Mouse (Mus musculus): ENCODE measurements around the gene Abracl.
A peak's percentile ranks its signal among the peaks of the same experiment; 100 is the strongest.

Gene Abracl

DNA sequence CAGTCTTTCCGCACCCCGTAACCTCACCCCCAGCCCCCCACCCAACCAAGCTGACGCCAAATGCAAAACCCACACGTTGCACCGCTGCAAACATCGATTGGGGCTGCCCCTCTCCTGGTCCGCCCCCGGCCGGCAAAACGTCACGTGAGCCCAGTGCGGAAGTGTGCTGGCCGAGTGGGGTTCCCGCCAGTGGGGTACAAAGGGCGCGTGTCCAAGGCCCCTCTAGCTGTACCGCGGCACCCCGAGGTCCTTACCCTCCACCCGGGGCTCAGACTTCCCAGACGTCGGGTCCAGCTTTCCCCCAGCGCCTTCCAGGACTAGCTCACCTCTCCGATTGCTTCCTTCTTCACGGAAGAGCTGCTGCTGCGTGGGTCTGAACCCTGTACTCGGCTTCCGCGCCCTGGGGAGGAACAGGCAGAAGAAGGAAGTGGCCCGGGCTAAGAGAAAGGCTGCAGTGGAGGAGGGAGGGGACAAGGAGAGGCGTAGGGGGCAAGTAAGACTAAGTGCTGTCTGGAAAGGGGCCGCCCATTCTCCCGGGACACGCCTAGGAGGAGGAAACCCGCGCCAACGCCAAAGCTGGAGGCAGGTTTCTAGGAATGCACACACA lies at the start of gene Abracl:
Gene Abracl (minus strand): TSS at position 548 of the 607 bp plus-strand sequence.
- DNase-seq: peak; percentile 83 to 84

DNA sequence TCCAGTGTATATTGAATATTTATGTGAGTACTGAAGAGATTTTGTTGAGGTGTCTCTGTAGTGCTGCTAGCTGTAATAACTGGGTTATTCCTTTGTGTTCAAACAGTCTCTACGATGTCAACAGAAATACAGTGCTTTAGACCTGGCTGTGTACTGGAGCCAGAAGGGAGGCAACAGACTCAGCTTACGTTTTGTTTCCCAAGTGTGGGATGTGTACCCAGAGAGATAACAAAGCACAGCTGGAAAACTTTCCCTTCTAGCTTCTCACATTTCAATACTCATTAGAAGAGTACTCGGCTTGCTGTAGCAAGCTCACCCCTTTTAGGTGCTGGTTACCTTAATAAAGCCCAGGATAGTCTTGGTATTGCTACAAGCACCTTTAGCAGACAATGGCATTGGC lies 49.8 kb upstream of the Abracl start:
- DNase-seq: no peak

DNA sequence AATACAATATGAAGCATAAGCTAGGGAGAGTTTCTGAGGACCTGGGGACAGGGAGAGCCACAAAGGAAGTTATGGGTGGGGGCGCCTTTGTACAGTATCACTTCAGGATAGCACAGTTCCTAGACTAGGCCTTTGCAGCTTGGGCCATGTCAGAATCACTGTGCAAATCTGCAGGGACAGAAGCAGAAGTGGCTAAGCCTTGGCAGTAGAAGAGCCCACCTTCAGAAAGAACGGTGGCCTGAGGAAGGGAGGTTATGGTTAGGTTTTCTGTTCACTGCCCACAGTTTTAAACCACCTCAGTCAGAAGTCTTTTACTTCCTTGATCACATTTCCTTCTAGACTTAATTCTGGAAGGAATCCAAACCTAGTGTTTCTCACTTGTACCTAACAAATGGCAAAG lies 47.5 kb upstream of the Abracl start:
- DNase-seq: no peak

DNA sequence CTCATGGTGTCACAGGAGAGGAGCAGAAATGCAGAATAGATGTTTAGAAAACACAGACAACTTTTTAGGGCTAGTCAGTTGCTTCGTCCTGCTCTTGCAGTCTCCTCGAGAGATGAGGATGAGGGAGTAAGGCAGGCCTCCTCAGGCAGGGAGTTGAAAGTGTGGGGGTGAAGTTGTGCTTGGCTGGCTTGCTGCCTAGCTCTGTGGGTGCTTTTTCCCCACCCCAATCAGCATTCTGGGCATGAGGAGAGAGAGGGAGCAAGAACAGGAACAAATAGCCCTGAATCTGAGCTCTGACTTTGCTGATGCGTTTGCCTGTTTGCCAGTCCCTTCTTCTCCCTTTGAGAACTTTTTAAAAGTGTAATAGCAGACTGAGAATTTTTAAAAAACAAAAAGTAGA lies 47.1 kb upstream of the Abracl start:
- DNase-seq: peak; percentile 42

DNA sequence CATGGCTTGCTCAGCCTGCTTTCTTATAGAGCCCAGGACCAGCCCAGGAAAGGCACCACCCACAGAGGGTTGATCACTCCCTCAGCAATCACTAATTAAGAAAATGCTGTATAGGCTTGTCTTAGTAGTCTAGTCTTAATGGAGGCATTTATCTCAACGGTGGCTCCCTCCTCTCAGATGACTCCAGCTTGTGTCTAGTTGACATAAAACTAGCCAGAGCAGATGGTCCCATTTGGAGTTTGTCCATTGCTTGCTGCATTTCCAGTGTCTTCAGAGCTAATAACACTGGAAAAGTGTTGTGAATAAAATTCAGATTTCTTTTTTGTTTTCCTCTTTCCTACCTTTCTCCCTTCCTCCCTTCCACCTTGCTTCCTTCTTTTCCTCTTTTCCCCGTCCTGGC lies 46.5 kb upstream of the Abracl start:
- no peak for DNase-seq

DNA sequence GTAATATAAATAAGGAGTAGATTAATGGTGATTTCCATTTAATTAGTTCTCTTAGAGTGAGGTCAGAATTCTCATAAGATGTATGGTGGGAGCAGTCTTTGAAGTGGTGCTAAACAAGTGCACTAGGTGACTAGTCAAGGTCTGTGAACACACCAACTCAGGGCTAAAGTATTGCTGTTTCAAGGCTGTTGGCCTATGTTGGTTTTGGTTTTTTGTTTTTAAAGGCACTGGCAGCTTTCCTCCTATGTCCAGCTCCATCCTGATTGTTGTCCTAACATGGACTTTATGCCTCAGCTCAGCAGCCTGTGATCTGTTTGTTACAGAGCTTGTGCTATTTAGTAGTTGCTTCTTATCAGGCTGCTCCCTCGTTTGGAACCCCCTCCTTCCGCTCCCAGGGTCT lies 45.8 kb upstream of the Abracl start:
- DNase-seq: no peak

DNA sequence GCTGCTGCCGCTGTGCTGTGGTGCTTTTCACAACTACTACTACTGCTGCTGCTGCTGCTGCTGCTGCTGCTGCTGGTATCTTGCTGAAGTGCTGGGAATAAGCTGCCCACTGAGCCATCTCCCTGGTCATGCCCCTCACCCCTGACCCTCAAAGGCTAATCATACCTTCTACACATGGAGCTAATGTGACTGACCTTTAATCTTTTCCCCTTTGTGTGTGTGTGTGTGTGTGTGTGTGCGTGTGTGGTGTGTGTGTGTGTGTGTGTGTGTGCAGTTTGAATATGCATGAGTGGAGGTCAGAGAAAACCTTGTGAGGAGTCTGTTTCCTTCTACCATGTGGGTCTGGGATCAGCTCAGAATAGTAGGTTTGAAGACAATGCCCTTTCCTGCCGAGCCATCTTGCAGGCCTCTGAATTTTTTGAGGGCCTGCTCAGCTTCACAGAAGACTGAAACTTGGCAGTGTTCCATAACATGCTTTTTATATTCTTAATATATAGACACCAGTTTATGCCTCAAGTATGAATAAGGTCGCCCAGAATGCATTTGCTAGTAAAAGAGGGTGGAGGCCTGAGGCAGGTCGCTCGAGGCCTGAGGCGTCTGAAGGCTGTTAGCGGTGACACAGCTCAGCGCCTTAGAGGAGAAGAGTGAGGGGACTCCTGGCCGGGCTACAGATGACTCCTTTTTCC lies 44.8 kb upstream of the Abracl start:
- no peak for DNase-seq

DNA sequence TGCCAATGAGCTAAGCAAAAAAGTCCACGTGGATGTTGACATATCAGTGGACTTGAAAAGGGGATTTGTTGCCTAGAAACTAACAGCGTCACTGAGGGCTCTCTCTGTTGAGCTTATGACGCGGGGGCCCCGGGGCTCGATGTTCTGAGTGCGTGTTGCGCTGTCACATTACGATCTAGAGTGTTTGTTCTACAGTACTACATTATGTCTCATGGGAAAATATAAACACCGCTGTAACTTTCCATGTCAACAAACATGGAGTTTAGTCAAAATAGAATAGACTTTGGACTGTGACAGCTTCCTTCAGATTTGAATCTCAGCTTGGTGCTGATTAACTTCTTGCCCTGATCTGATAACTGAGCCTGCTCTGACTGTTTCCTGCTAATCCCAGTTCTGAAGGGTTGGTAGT lies 42.9 kb upstream of the Abracl start:
- no peak for DNase-seq

DNA sequence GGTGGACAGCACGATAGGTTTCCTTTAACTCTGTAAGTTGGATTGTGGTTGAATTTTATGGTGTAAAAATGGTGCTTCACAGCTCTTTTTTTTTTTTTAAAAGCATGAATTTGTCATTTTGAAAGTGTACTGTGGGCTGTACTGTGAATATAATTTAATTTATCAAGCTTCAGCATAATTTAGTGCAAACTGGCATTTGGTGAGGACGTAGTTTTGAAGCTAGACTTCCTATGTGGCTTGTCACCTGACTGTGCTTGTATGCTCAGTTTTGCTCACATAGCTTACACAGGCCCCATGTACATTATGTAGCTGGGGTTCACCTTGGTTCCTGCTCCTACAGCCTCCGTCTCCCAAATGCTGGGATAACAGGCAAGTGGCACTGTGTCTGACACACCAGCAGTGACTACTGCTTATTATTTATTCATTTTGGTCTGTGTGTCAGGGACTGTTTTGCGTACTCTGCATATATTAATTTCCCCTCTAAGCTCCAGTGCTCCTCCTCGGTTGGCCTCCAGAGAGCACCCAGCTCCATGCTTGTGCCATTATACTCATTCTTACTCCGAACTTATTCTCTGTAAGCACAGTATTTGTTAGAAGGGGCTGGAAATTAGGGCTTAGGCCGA lies 41.6 kb upstream of the Abracl start:
- no peak for DNase-seq

DNA sequence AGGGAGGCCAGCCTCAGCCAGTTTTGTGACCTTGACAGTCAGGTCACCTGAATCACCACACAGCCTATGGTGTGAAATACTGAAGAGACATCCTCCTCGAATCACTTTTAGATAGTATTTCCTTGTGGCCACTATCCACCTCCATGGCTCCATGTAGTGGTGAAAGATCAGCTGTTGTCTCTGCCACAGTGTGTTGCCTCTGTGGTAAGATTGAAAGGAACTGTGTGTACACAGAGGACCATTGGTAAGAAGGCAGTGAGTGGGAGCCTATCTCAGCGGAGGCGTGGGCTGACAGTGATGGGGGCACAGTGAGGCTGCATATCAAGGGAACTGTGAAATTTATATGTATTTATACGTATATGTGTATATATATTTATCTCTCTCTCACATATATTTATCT lies 38.4 kb upstream of the Abracl start:
- DNase-seq: no peak

DNA sequence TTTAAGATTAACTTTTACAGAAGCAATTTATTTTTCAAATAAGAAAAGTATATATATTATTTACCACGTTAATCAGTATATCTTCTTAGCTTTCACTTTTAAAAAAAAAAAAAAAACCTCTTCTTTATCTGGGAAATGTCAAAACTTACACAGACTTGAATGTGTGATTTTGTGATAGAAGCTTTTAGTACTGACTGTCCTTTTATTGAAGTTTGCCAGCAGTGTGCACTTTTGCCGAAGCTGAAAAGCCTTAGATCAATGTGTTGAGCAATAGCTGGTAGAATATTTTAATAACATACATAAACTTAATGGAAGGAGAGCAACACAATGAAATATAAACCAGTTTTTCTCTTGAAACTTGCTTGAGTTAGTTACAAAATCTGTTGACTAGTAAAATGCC lies 37.7 kb upstream of the Abracl start:
- no peak for DNase-seq

DNA sequence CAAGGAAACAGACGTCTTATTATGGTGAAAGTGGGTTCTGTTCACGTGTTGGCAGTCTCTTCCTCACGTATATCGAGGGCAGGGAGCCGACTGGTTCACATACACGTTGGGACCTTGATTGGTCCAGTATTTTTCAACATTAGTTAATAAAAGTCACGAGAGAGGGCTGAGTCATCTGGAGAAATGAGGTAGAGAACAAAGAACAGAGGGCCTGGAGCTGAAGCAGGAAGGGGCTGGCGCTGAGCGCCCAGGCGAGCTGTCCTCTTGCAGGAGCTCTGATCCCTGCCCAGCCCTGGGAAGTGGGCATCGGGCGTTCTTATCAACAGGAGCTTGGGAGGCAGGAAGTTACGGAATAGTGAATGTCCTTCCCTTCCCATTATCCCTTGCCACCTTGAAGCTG lies 36.7 kb upstream of the Abracl start:
- DNase-seq: no peak

DNA sequence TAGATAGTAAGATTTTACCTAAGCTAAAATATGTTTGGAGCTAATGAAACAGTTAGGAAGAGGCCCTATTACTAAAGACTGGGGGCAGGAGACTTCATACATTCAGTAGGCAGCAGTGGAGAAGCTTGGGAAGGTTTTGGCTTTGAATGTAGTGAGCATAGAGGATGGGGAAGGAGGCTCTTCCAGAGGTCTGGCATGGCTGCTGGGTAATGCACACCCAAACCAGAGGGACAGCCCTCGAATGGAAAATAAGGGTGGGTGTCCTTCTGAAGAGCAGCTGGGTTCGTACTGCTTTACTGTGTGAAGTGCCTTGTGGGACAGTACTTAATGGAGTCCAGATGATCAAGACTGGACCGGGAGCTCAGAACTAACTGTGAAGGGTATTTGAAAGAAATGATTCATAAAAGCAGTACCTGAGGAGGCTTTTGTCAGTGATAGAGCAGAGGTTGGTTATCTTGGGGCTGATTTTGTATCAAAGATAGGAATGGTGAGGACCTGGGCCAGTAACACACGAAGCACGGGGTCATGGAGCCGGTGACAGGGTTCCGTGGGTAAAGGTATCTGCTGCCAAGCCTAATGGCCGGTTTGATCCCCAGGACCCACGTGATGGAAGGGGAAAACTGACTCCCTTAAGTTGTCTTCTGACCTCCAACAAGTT lies 35.7 kb upstream of the Abracl start:
- no peak for DNase-seq

DNA sequence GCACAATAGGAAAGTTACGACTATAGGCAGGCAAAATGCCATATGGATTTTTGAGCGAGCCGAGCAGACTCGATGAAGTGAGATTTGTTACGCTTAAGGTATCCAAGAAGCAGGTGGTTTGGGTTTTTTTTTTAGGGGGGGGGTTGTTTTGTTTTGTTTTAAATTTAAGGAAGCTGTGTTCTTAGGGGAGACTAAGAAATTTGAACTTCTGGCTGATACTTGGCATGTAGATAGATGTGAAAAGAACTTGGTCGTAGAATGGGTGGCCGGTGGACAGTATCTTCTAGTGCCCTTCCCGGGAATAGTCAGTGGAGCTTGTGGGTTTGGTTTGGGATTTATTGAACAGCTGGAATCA lies 33.3 kb upstream of the Abracl start:
- DNase-seq: no peak

DNA sequence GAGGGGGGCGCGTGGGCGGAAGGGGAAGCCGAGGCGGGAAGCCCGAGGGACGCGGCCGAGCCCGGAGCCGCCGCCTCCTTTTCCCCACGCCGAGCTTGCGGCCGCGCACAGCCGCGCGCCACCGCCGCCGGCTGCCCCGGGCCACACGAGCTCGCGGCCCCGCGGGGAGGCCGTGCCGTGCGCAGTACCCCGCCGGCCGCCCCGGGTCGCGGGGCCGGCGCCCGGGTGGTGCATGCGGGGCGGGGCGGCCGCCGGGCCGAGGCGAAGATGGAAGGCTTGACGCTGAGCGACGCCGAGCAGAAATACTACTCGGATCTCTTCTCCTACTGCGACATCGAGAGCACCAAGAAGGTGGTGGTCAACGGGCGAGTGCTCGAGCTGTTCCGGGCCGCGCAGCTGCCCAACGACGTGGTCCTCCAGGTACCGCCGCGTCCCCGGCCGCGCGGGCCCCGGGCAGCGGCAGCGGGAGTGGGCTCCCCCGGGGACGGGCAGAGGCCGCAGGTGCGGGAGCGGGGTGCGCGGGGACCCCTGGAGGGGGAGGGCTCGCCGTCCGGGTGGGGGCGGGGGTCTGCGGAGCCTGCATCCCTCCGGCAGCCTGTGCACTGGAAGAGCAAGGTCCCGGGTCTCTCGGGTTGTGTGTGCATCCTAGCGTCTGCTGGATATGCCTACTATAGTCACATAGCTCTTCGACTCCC lies 32.8 kb upstream of the Abracl start, which contains the start of gene Reps1:
Gene Reps1 (plus strand): TSS at position 166 of the 695 bp plus-strand sequence.
- DNase-seq: no peak

DNA sequence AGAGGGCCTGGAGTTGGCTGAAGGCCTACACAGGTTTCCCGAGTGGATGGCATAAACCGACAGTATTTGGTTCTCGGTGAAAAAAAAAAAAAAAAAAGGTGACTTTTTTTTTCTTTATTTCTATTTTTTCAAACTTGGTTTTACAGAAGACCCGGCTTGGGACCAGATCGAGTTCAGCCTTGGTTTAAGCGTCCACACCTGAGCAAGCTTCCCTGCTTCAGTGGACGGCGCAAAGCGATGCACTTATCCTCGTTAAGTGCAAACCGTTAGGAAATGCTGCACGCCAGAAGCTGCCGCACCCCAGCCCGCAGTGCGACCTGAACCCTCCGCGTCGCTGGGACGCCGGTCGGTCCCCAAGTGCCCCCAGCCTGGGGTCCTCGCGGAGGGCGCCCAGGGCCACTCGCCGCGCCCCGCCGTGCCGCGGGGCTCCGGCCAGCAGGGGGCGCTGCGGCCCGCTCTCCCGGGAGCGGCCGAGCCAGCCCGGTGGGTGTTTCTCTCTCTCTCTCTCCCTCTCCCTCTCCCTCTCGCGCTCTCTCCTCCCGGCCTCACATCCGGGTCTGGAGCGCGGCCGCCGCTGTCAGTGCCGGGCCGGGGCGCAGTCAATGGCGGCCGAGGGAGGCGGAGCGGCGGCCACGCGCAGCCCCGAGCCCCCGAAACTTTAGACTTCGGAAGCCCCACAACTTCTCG lies 32.1 kb upstream of the Abracl start:
- DNase-seq: peak; percentile 84 to 90

DNA sequence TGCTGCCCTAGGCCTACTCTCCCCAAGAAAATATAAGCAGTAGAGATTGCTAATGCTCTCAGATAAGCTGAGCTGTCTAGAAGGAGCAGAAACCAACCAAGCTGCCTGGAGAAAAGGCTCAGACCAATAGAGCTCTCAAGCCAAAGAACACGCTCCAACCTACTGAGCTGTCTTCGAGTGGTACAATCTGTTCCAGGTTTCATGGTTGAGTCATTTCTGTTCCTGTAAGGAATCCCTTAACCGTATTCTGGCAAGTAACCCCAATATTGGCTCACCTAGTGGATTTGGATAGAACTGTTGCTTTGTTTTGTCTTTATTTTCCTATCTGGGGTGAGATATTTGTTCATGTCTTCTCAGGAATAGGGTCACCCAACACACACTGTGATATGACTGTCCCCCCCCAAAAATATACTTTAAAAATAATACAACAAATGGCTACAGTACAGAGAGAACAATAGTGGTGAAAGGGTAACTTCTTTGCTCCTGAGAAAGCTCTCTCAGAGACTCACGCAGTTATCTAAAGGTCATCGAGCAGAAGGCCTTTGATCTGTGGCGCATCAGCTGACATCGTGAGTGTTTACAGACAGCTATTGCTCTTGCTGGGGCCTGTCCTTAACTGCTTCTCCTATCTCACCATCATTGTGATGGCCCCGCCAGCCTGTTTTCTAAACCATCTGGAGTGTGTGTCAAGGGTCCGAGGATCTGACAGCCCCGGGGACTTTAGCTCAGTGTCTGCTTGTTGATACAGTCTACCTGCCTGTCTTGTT lies 24.5 kb upstream of the Abracl start:
- peak in 1 of 2 experiments; percentile 55 for DNase-seq

DNA sequence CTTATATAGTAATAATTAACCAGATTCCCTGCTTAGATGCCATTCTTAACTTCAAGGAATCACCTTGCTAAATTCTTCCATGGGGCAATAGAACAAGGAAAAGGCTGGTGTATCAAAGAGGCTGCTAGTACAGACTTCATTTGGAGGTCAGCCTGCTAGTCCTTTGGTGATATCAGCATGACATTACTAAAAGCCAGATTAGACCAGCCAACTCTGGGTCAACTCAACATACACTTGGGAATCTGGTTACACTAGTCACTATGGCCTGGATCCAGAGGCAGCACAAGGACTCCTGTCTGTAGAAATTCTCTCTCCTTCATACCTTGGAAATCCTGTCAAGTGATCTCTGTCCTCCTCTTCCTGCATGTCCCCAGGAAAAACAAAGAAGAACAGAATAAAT lies 23.3 kb upstream of the Abracl start:
- peak in 1 of 2 experiments; percentile 28 for DNase-seq

DNA sequence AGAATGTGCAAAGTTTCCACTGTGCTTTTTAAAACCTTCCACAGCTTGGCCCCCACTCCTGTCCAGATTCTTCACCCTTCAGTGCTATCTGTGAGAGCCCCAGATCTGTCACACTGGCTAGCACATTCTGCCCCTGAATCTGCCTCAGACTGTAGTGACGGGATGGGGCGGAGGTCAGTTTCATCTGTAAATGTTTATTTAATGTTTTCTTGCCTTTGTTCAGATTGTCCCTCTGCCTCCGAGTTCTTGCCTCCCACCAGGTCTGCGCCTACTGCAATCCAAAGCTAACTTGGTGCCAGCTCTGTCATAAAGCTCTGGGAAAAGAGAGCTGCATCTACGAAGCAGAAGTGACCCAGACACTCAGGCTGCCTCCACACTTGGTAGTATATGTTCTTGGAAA lies 13.8 kb upstream of the Abracl start:
- peak in 1 of 2 experiments; percentile 51 for DNase-seq

DNA sequence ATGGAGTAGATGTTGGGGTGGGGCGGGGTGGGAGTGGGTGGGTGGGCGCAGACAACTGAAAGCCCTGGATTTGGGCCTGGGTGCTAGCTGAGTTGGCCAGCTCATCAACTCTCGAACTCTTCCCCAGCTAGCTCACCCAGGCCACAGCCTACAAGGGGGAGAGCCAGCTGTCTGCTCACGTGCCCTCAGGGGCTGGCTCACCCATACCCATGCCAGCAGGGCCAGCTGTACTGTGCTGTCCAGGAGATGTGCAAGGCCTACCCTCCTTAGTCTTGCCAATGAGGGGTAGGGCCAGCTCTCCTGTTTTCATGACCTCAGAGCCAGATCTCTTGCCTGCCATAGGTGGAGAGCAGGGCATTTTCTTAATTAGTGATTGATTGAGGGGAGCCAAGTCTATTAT lies 11.3 kb upstream of the Abracl start:
- DNase-seq: no peak

DNA sequence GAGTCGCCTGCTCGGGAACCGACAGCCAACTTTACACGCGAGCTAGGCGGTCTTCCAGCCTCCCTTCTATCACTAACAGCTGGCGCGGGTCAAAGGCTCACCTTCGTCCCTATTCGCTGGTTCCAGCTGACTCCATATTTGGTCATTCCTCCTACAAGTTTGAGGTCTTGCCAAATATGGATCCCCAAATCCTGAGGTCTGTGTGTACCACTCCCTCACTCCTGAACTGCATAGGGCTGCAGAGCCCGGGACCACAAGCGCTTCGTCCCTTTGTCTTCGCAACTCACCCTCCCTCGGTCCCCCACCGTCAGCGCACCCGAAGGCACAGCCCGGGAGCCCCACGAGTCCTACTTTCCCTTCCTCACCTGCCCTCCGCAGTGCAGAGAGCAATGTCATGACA lies 776 bp downstream of the Abracl start:
- peak; percentile 84 to 87 for DNase-seq
